Mouse (Mus musculus) cerebellum, postnatal 14 days (tissue): Measurements from ENCODE around the gene Arhgef28.
"Not testable (repeated sequence)": the region's sequence is repeated elsewhere in the genome, so short reads cannot be mapped to it uniquely, and the experiment has no call there.

ENCODE experiments used
- DNase-seq, 2 experiments: peaks; one replicate each; pipeline ENCODE4 v3.0.0; 2021; ENCODE audit warnings: mixed read lengths in 2 of 2

Gene Arhgef28

DNA sequence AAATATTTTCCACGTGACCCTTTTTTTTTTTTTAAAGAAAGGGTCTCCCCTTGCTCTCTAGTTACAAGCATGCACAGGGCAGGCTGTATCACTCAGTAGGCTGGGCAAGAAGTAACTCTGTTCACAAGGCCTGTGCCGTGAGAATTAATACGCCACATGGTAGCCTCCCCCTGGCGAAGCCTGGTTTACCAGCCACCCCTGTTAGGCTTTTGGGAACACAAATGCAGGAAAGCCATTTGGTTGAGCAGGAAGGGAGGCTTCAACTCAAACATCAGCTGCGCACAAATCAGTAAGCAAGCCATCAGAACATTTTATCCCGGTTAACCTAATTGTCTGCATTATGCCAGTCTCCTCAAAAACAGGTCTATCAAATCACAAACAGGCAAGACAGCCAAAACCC lies 136.6 kb downstream of the Arhgef28 start:
- no peak for DNase-seq

DNA sequence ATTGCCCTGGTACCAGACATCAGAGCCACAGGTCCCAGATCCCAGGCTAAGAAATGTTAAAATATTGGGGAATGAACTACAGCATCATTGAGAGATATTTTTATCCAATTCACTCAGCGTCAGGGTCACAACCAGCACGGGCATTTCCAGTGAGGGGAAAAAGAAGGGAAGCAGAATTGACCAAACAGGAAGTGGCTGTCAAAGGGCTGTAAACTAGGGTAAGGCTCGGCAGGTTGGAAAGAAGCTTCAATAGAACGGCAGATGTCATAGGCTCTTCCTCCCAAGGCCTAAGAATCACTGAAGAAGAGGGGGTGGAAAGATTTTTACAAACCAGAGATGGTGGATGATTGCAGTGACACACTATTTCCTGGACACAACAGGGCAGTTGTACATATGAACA lies 143.4 kb downstream of the Arhgef28 start:
- DNase-seq: no peak

DNA sequence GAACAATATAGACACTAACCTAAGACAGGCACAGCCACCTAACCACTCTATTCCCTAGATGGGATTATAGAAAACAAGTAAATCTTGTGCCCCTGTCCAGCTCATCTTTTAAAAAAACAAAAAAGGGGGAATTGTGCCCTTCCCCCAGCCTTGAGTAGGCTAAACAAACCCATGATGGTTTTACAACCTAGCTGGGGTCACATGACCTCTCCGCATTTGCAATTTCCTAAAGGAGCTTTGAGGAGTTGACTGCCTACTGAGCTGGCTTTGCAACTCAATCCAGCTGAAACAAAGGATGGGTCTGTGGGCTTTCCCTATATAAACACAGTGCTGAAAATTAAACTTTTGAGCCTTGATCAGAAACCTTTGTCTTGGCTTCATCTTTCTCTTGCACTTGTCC lies 146.1 kb downstream of the Arhgef28 start:
- DNase-seq: not testable (repeated sequence)

- no peak for DNase-seq
These were observed 151.0 kb downstream of the Arhgef28 start for GRCm38 (mm10) chr13:98055194-98055593.

DNA sequence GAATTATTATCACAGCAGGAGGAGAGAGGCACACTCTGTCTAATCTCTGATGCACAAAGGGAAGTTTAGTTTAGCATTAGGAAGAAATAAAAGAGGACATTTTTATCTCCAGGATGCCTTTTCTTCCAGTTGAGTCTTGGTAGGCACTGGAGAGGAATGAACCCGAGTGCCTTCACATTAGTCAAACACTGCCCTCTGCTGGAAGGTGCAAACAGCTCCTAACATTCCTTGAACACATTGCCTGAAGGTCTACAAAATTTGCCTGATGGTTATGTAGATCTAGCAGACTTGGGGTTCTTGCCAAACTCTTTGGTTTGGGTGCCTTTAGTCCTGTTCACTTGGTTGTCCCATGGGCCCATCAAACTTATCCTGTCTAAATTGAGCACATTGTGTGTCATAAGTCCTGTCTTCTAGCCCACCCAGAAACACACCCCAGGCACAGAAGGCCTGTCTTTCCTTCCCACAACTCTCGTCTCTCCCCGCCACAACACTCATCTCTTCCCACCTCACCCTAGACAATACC lies 165.6 kb downstream of the Arhgef28 start:
- DNase-seq: peak in 1 of 2 experiments; percentile 20

DNA sequence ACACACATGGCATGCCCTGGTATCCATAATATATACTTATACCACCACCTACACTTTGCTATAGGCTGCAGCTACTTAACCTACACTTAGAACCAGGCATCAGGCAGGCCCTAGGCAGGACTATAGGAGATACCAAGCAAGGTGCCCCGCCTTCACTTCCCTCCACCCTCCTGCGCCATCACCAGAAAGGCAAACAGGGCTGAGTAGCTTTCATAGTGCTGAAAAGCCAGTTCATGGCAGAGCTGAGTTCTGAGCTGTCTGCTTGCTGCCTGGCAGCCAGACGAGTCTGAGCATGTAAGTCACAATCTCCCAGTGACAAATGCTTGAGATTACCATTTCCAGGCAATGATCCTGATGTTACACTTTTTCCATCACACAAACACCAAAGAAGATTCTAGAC lies 167.5 kb downstream of the Arhgef28 start:
- no peak for DNase-seq

- DNase-seq: no peak
These were observed 168.5 kb downstream of the Arhgef28 start for GRCm38 (mm10) chr13:98037693-98038092.

DNA sequence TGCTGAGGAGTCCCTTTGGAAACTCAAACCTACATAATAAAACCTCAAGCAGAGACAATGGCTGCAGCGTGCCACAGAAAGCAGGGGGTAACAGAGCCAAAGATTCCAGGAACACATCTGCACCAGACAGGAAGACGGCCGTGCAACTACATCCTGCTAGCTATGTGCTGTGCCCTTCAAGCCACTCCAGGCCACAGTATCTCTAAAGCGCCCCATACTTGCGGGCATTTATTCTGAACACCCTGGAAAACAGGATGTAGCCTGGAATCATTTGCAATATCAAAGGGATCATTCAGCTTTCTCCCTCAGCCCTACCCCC lies 174.6 kb downstream of the Arhgef28 start:
- DNase-seq: no peak

DNA sequence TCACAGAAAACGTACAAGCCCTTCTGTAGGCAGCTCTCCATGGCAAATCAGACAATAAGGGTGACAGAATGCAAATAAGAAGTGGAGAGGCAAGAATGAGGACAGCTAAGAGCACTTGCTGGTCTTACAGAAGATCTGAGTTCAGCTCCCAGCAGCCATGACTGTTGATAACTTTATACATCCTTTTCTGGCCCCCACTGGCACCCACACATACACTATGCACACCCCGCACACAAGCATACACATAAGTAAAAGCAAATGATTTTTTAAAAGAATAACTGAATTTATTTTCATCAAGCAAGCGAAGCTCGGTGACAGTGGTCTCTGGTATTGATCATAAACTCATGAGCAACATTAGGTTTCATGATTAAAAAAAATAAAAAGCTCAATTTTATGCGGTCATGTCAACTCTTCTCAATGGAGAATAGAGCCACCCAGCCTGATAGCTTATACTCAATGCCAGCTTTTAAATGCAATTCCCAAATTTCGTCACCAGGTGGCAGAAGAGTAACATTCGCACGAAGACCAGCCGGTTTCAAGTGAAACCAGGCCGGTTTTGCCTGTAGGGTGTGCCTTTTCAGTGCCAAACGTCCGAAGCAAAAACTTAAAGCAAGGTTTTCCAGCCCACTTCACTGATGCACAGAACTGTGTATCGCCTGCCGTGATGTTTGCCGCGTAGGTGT lies 175.1 kb downstream of the Arhgef28 start:
- peak; percentile 91 for DNase-seq

GRCm38 (mm10) chr13:98030041-98030440 lies 176.2 kb downstream of the Arhgef28 start:
- no peak for DNase-seq

GRCm38 (mm10) chr13:98028711-98029250 lies 177.5 kb downstream of the Arhgef28 start:
- no peak for DNase-seq

GRCm38 (mm10) chr13:98027641-98028204 lies 178.5 kb downstream of the Arhgef28 start:
- peak; percentile 20 to 50 for DNase-seq

GRCm38 (mm10) chr13:98027122-98027521 lies 179.1 kb downstream of the Arhgef28 start:
- DNase-seq: peak in 1 of 2 experiments; percentile 9

DNA sequence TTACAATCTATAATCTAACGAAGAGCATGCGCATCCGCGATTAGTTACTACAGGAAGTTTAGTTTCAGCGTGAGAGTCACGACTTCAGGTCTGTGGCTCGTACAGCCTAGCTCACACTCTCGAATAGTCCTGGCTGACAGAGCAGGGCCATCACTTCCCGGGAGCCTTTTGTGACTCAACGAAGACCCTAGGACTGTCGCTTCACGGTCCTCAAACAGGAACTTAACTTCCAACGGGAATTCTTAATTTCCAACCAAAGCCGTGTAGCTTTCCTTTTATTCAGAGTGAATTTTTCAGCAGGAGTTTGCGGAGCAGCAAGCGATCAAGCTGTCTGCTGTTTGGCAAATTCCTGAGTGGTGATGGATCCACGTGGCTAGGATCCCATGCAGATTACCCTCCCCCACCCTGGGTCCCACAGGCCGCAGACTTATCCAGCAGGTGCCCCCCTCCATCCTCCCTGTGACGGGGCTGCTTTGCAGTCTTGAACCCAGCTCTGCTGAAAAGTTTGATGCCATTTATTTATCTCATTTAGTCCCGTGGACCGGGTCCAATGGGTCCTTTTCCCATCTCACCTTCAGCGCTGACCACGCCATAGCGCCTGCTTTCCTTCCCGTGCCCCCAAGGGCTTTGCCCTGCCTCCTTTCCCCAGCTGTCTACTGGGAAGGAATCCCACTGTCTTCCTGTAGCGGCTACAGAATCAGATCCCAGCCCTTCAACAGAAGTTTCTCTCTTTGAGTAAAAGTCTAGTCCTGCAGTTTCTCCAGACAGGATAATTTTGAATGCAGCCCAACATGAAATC lies 180.3 kb downstream of the Arhgef28 start:
- DNase-seq: peak in 1 of 2 experiments; percentile 11

GRCm38 (mm10) chr13:98025162-98025561 lies 181.1 kb downstream of the Arhgef28 start:
- DNase-seq: peak; percentile 15 to 42

GRCm38 (mm10) chr13:98024680-98025079 lies 181.6 kb downstream of the Arhgef28 start:
- no peak for DNase-seq

DNA sequence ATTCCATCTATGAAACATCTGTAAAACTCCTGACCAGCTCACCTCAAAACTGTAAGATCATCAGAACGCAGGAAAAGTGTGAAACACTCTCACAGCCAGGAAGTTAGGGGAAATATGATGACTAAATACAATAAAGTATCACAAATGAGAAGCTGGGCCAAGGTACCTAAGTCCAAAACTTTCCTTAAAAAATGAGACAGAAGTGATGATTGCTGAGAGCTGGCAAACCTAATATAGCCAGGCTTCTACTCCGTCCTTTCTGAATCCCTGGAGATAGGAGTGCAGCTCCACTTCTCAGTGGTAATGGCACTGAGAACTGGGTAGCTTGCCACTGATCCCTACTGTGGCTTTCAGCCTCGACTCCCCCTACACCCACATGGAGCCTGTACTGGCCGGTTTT lies 184.3 kb downstream of the Arhgef28 start:
- DNase-seq: no peak

- not testable (repeated sequence) for DNase-seq
These were observed 187.4 kb downstream of the Arhgef28 start for GRCm38 (mm10) chr13:98018837-98019236.

GRCm38 (mm10) chr13:98016923-98017588 lies 189.2 kb downstream of the Arhgef28 start:
- DNase-seq: peak in 1 of 2 experiments; percentile 44

GRCm38 (mm10) chr13:98015981-98016922 lies 190.0 kb downstream of the Arhgef28 start:
- peak; percentile 13 to 53 for DNase-seq

DNA sequence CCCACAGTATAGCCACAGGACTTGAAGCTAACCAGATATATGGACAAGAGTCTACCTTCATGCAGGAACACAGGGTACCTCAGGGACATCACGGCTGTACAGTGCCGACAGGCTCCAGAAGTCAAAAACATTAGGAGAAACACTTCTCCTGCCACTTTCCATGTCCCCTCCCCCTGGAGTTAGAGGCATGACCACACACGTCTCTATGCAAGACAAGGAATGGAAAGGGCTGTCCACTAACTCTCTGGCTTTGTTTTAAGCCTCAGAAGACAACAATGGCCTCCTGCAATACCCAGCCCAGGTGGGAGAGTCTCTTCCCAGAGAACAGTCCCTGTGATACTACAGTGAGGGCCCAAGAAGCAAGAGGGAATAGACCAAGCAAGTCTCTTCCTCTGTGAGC lies 191.3 kb downstream of the Arhgef28 start:
- DNase-seq: no peak

DNA sequence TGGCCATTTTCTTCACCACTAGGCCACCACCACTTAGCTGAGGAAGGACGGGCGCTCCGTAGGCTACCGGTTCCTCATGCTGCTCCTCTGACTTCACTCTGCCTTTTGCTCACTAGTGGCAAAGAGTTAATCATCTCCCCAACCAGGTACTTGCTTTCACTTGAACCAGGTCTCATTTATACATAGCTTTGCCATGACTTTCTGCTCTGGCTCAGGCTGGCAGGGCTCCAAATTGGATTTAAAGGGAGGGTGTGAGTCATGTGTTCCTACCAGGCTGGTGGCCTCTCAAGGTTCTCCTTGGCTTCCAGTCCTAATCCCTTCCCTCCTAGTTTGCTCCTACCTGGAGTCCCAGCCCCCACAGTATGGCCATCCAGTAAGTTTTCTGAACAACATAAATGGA lies 192.5 kb downstream of the Arhgef28 start:
- DNase-seq: peak in 1 of 2 experiments; percentile 15
